Mouse (Mus musculus) brain, embryonic 14.5 days (tissue): Measurements from ENCODE around the gene Sdc3.

Experiments used
- CTCF ChIP-seq: fragments of 200-500 bp; IDR thresholded peaks from 2 replicates; pipeline ENCODE4 v1.5.1; 2012; ENCODE audit warnings: inconsistent platforms, mild to moderate bottlenecking, moderate library complexity, borderline replicate concordance; ENCODE audit not compliant: insufficient read depth, insufficient read length; ENCODE audit errors: extremely low read depth
- POLR2A ChIP-seq: fragments of 200-500 bp; IDR thresholded peaks from 2 replicates; pipeline ENCODE4 v1.6.1; 2012; ENCODE audit warnings: mild to moderate bottlenecking, inconsistent platforms, borderline replicate concordance; ENCODE audit not compliant: poor library complexity, insufficient read depth, insufficient read length, severe bottlenecking; ENCODE audit errors: extremely low read depth

GRCm38 (mm10) chr4:130749566-130749965 lies 42.8 kb upstream of the Sdc3 start:
- TF ChIP-seq POLR2A (no peak), CTCF (no peak)
